Mouse (Mus musculus) intestine, postnatal 0 days (tissue): ENCODE data around the gene Clcn2. TPM values are rescaled to one million over a fixed set of nuclear protein-coding genes. Genes with fewer than 3 reads are reported as not detected.

Experiments used
- ATAC-seq: fragments of 200-750 bp; cut with Nextera tagmentation; 2 replicates; pipeline ENCODE4 v1.8.0; 2017; ENCODE audit warnings: mild to moderate bottlenecking, moderate TSS enrichment, moderate library complexity
- H3K27ac ChIP-seq: fragments of 300-500 bp; sonication (generic); 2 replicates; pipeline ENCODE4 v1.5.1; 2014; ENCODE audit warnings: mild to moderate bottlenecking, low read depth, low read length, moderate library complexity
- H3K27me3 ChIP-seq: fragments of 300-500 bp; sonication (generic); replicated peaks from 2 replicates; pipeline ENCODE4 v1.6.1; 2014; ENCODE audit warnings: low read length, mixed read lengths; ENCODE audit not compliant: control insufficient read depth, insufficient read depth
- H3K36me3 ChIP-seq: fragments of 300-500 bp; sonication (generic); 2 replicates; pipeline ENCODE4 v1.6.1; 2014; ENCODE audit warnings: mild to moderate bottlenecking, moderate library complexity; ENCODE audit not compliant: control insufficient read depth, insufficient read depth
- H3K4me1 ChIP-seq: fragments of 300-500 bp; sonication (generic); replicated peaks from 2 replicates; pipeline ENCODE4 v1.6.1; 2014; ENCODE audit warnings: antibody characterized with exemption, low read length, mixed read lengths; ENCODE audit not compliant: control insufficient read depth, insufficient read depth
- H3K4me2 ChIP-seq: fragments of 300-500 bp; sonication (generic); replicated peaks from 2 replicates; pipeline ENCODE4 v1.6.1; 2014; ENCODE audit warnings: low read depth, mild to moderate bottlenecking, moderate library complexity
- H3K4me3 ChIP-seq: fragments of 300-500 bp; sonication (generic); 2 replicates; pipeline ENCODE4 v1.5.1; 2014; ENCODE audit warnings: low read depth, low read length
- H3K9ac ChIP-seq: fragments of 300-500 bp; sonication (generic); 2 replicates; pipeline ENCODE4 v1.6.1; 2014; ENCODE audit warnings: mild to moderate bottlenecking, low read depth, low read length
- H3K9me3 ChIP-seq: fragments of 300-500 bp; sonication (generic); 2 replicates; pipeline ENCODE4 v1.6.1; 2016; ENCODE audit warnings: mixed run types; ENCODE audit not compliant: control insufficient read depth
- CTCF ChIP-seq: sonication (generic); IDR thresholded peaks from 2 replicates; pipeline ENCODE4 v1.5.1; 2016; ENCODE audit warnings: low read depth, mild to moderate bottlenecking, control low read depth, antibody characterized with exemption, moderate library complexity
- WGBS: fragments of 180-500 bp; shearing (Covaris S2); extraction: QIAGEN DNeasy Blood & Tissue Kit; methylation state at CpG from one replicate; pipeline ENCODE4 v1.1.7; 2014; 5-methylcytosine and 5-hydroxymethylcytosine counted together
- polyA plus RNA-seq: library from polyadenylated mRNA; unstranded; fragments of >200 nt; fragmentation: Nextera tagmentation; extraction: Ambion mirVana; gene quantifications from 2 replicates; pipeline ENCODE4 v1.2.1, GENCODE M21; 2015

Gene Clcn2
- polyA plus RNA-seq, 1 experiment from 2014 or later: 5.4 TPM

DNA sequence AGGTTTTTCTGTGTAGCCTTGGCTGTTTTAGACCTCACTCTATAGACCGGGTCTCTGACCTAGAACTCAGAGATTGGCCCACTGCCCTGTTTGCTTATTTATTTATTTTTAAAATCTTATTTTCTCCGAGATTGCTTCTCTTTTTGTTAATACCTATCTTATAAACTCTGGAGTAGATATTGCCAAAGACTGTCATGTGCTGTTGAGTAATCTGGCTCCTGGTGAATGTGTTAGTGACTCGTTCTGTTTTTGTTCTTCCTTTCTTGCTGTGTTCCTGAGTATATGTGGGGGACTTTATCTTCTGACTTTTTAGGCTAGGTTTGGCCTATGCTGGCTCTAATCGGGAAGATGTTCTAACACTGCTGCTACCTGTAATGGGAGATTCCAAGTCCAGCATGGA lies 59.9 kb downstream of the Clcn2 start:
- H3K27me3 ChIP-seq: no peaks in the 10 kb centered on the region
- H3K9me3 ChIP-seq: no peaks in the 10 kb centered on the region
- no peak for ATAC-seq
- no peak overlapping the region for H3K27ac ChIP-seq
- no peak overlapping the region for H3K4me3 ChIP-seq
- 87% methylated on average over 4 of the region's 4 CpGs for WGBS
- no peak overlapping the region for H3K4me2 ChIP-seq
- no peaks in the 10 kb centered on the region for H3K4me1 ChIP-seq
- no peak overlapping the region for H3K9ac ChIP-seq
- no peak for TF ChIP-seq CTCF
- peaks cover 82% of the 10 kb centered on the region for H3K36me3 ChIP-seq

DNA sequence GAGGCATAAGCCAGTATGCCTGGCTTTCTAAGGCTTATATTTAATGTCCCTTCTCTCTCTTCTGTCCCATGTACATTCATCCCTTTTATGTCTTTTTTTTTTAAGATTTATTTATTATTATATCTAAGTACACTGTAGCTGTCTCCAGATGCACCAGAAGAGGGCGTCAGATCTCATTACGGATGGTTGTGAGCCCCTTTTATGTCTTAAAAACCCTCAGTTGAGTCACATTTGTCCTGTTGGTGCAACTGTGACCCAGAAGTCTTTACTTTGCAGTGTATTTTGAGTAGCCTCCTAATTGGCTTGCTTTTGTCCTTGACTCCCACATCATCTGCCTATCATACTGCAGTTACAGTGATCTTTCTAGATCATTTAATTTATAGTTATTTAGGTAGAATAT lies 64.2 kb downstream of the Clcn2 start:
- H3K27ac ChIP-seq: no peak overlapping the region
- 57% methylated on average over 2 of the region's 2 CpGs for WGBS
- H3K36me3 ChIP-seq: peaks cover 40% of the 10 kb centered on the region
- no peaks in the 10 kb centered on the region for H3K27me3 ChIP-seq
- no peaks in the 10 kb centered on the region for H3K4me1 ChIP-seq
- H3K4me2 ChIP-seq: no peak overlapping the region
- no peak overlapping the region for H3K9ac ChIP-seq
- TF ChIP-seq CTCF: no peak
- no peak for ATAC-seq
- no peaks in the 10 kb centered on the region for H3K9me3 ChIP-seq
- no peak overlapping the region for H3K4me3 ChIP-seq

Other genes with a start within 250 kb of the Clcn2 start
- gene Eif2b5, start 218.9 kb downstream of the Clcn2 start, polyA plus RNA-seq: 37.2 and 37.8 TPM in 2 replicates
- gene Dvl3, start 200.8 kb downstream of the Clcn2 start, polyA plus RNA-seq: 11.5 and 13.7 TPM in 2 replicates
- gene Ap2m1, start 182.3 kb downstream of the Clcn2 start, polyA plus RNA-seq: 411 and 423 TPM in 2 replicates
- gene Abcf3, start 169.2 kb downstream of the Clcn2 start, polyA plus RNA-seq: 47.0 and 64.3 TPM in 2 replicates
- 1.7 and 2.0 TPM in 2 replicates for gene Vwa5b2, start 128.3 kb downstream of the Clcn2 start, polyA plus RNA-seq
- gene Eef1akmt4, start 106.2 kb downstream of the Clcn2 start, polyA plus RNA-seq: 17.8 and 18.0 TPM in 2 replicates
- gene Gm49333, start 106.1 kb downstream of the Clcn2 start, polyA plus RNA-seq: 0.09 TPM in 1 of 2 replicates, not detected in the other
- 24.7 and 27.8 TPM in 2 replicates for gene Alg3, start 106.0 kb downstream of the Clcn2 start, polyA plus RNA-seq
- 1.0 and 2.0 TPM in 2 replicates for gene Camk2n2, start 96.5 kb downstream of the Clcn2 start, polyA plus RNA-seq
- 0.17 and 0.22 TPM in 2 replicates for gene Ece2, start 87.9 kb downstream of the Clcn2 start, polyA plus RNA-seq
- 136 and 137 TPM in 2 replicates for gene Psmd2, start 66.1 kb downstream of the Clcn2 start, polyA plus RNA-seq
- 97.8 and 106 TPM in 2 replicates for gene Eif4g1, start 49.4 kb downstream of the Clcn2 start, polyA plus RNA-seq
- gene Fam131a, start 24.5 kb downstream of the Clcn2 start, polyA plus RNA-seq: 4.7 and 5.0 TPM in 2 replicates
- gene Polr2h, start 81 bp downstream of the Clcn2 start, polyA plus RNA-seq: 52.9 and 54.2 TPM in 2 replicates
- gene Chrd, start 15.4 kb upstream of the Clcn2 start, polyA plus RNA-seq: 2.3 TPM in 2 replicates
- 2.4 and 2.7 TPM in 2 replicates for gene Thpo, start 16.8 kb upstream of the Clcn2 start, polyA plus RNA-seq